Mouse (Mus musculus): Measurements from ENCODE around the gene Gm17617. TPM values are rescaled to one million over a fixed set of nuclear protein-coding genes. Genes with fewer than 3 reads are reported as not detected.

Gm17617 gene
- polyA plus RNA-seq, 1 experiment from 2014 or later, result not detected

- whole genome bisulfite sequencing, result 76% methylated on average over 11 of the region's 11 CpGs
- no peak overlapping the region for H3K9ac ChIP-seq
Observed at GRCm38 (mm10) chr13:55167798-55168197, 34.5 kb upstream of the Gm17617 start.

GRCm38 (mm10) chr13:55166806-55167725 lies 33.7 kb upstream of the Gm17617 start:
- Histone ChIP-seq H3K9me3 (no peaks in the 10 kb centered on the region), H3K4me3 (no peak overlapping the region), H3K9ac (no peak overlapping the region), H3K36me3 (no peaks in the 10 kb centered on the region), H3K4me1 (peaks cover 20% of the 10 kb centered on the region), H3K4me2 (replicated peaks) (no peak overlapping the region), H3K27ac (no peak overlapping the region), H3K27me3 (replicated peaks) (no peaks in the 10 kb centered on the region)
- 91% methylated on average over 32 of the region's 32 CpGs for WGBS
- ATAC-seq (ENCODE audit: low FRiP score, low read depth), result no peak

More at GRCm38 (mm10) chr13:55167798-55168197, 34.5 kb upstream of the Gm17617 start:
- H3K4me1 ChIP-seq, result peaks cover 27% of the 10 kb centered on the region
- H3K9me3 ChIP-seq, result no peaks in the 10 kb centered on the region
- no peaks in the 10 kb centered on the region for H3K27me3 ChIP-seq (replicated peaks)
- ATAC-seq (ENCODE audit: low FRiP score, low read depth), result no peak
- no peak overlapping the region for H3K27ac ChIP-seq
- H3K4me2 ChIP-seq (replicated peaks), result no peak overlapping the region
- H3K36me3 ChIP-seq, result no peaks in the 10 kb centered on the region
- H3K4me3 ChIP-seq, result no peak overlapping the region

GRCm38 (mm10) chr13:55165831-55166339 lies 32.5 kb upstream of the Gm17617 start:
- WGBS, result 92% methylated on average over 16 of the region's 16 CpGs
- no peak overlapping the region for H3K9ac ChIP-seq
- no peaks in the 10 kb centered on the region for H3K27me3 ChIP-seq (replicated peaks)
- no peak overlapping the region for H3K4me3 ChIP-seq
- no peak overlapping the region for H3K27ac ChIP-seq
- ATAC-seq (ENCODE audit: low FRiP score, low read depth), result no peak
- H3K4me2 ChIP-seq (replicated peaks), result no peak overlapping the region
- H3K4me1 ChIP-seq, result peaks cover 10% of the 10 kb centered on the region; the same call in 1 of the 2 replicates
- no peaks in the 10 kb centered on the region for H3K9me3 ChIP-seq
- H3K36me3 ChIP-seq, result no peaks in the 10 kb centered on the region

- Histone ChIP-seq H3K9me3 (no peaks in the 10 kb centered on the region), H3K4me1 (0 out of 2 replicates have a peak, but pooled peaks cover 3% of the 10 kb centered on the region), H3K36me3 (no peaks in the 10 kb centered on the region), H3K27me3 (replicated peaks) (no peaks in the 10 kb centered on the region), H3K4me2 (replicated peaks) (no peak overlapping the region), H3K4me3 (no peak overlapping the region), H3K27ac (no peak overlapping the region), H3K9ac (no peak overlapping the region)
- WGBS, result 63% methylated on average over 5 of the region's 5 CpGs
- ATAC-seq (ENCODE audit: low FRiP score, low read depth), result no peak
Observed at GRCm38 (mm10) chr13:55163553-55163952, 30.2 kb upstream of the Gm17617 start.

GRCm38 (mm10) chr13:55162365-55162764 lies 29.0 kb upstream of the Gm17617 start:
- Histone ChIP-seq H3K4me1 (no peaks in the 10 kb centered on the region), H3K27me3 (replicated peaks) (no peaks in the 10 kb centered on the region), H3K9ac (no peak overlapping the region), H3K4me3 (no peak overlapping the region), H3K4me2 (replicated peaks) (no peak overlapping the region), H3K36me3 (no peaks in the 10 kb centered on the region), H3K27ac (no peak overlapping the region), H3K9me3 (no peaks in the 10 kb centered on the region)
- no peak for ATAC-seq (ENCODE audit: low FRiP score, low read depth)
- 68% methylated on average over 7 of the region's 7 CpGs for WGBS

GRCm38 (mm10) chr13:55153951-55154350 lies 20.6 kb upstream of the Gm17617 start:
- Histone ChIP-seq H3K36me3 (no peaks in the 10 kb centered on the region), H3K4me3 (no peak overlapping the region), H3K9ac (no peak overlapping the region), H3K9me3 (no peaks in the 10 kb centered on the region), H3K4me1 (peaks cover 6% of the 10 kb centered on the region), H3K27me3 (replicated peaks) (peaks cover 18% of the 10 kb centered on the region), H3K27ac (no peak overlapping the region), H3K4me2 (replicated peaks) (no peak overlapping the region)
- 88% methylated on average over 5 of the region's 5 CpGs for WGBS
- no peak for ATAC-seq (ENCODE audit: low FRiP score, low read depth)

- ATAC-seq (ENCODE audit: low FRiP score, low read depth), result peak; percentile 70
- H3K9ac ChIP-seq, result peak within 1 kb of the TSS; percentile 55
- peaks cover 6% of the 10 kb centered on the region for H3K4me1 ChIP-seq
- 1% methylated on average over 68 of the region's 68 CpGs for WGBS
- H3K4me2 ChIP-seq (replicated peaks), result peak within 1 kb of the TSS; percentile 97
- H3K27me3 ChIP-seq (replicated peaks), result peaks cover 18% of the 10 kb centered on the region
- H3K4me3 ChIP-seq, result peak within 1 kb of the TSS; percentile 54
- H3K9me3 ChIP-seq, result no peaks in the 10 kb centered on the region
- H3K36me3 ChIP-seq, result no peaks in the 10 kb centered on the region
- H3K27ac ChIP-seq, result no peak within 1 kb of the TSS
Observed at GRCm38 (mm10) chr13:55152621-55153415, 19.5 kb upstream of the Gm17617 start, which contains the start of gene Fgfr4. Gene Fgfr4 (plus strand): TSS chr13:55152640.

- WGBS, result 86% methylated on average over 2 of the region's 2 CpGs
- no peaks in the 10 kb centered on the region for H3K4me1 ChIP-seq
- H3K9ac ChIP-seq, result no peak overlapping the region
- ATAC-seq (ENCODE audit: low FRiP score, low read depth), result no peak
- H3K27me3 ChIP-seq (replicated peaks), result no peaks in the 10 kb centered on the region
- no peak overlapping the region for H3K27ac ChIP-seq
- no peaks in the 10 kb centered on the region for H3K36me3 ChIP-seq
- no peaks in the 10 kb centered on the region for H3K9me3 ChIP-seq
- no peak overlapping the region for H3K4me3 ChIP-seq
- no peak overlapping the region for H3K4me2 ChIP-seq (replicated peaks)
Observed at GRCm38 (mm10) chr13:55140271-55140670, 6.9 kb upstream of the Gm17617 start.

- H3K27ac ChIP-seq, result no peak overlapping the region
- no peak overlapping the region for H3K4me3 ChIP-seq
- H3K36me3 ChIP-seq, result peaks cover 35% of the 10 kb centered on the region
- WGBS, result 9% methylated on average over 5 of the region's 5 CpGs
- H3K9ac ChIP-seq, result no peak overlapping the region
- no peak overlapping the region for H3K4me2 ChIP-seq (replicated peaks)
- no peaks in the 10 kb centered on the region for H3K4me1 ChIP-seq
- no peaks in the 10 kb centered on the region for H3K9me3 ChIP-seq
- no peaks in the 10 kb centered on the region for H3K27me3 ChIP-seq (replicated peaks)
- no peak for ATAC-seq (ENCODE audit: low FRiP score, low read depth)
Observed at GRCm38 (mm10) chr13:55135382-55135781, 2.0 kb upstream of the Gm17617 start.

GRCm38 (mm10) chr13:55124903-55125302 lies 8.4 kb downstream of the Gm17617 start:
- 95% methylated on average over 6 of the region's 6 CpGs for WGBS
- H3K4me2 ChIP-seq (replicated peaks), result no peak overlapping the region
- peaks cover 53% of the 10 kb centered on the region for H3K36me3 ChIP-seq
- no peaks in the 10 kb centered on the region for H3K4me1 ChIP-seq
- no peak for ATAC-seq (ENCODE audit: low FRiP score, low read depth)
- H3K9me3 ChIP-seq, result no peaks in the 10 kb centered on the region
- H3K4me3 ChIP-seq, result no peak overlapping the region
- no peak overlapping the region for H3K27ac ChIP-seq
- H3K27me3 ChIP-seq (replicated peaks), result no peaks in the 10 kb centered on the region
- no peak overlapping the region for H3K9ac ChIP-seq

- Histone ChIP-seq H3K27me3 (replicated peaks) (no peaks in the 10 kb centered on the region), H3K36me3 (peaks cover 46% of the 10 kb centered on the region), H3K4me3 (no peak overlapping the region), H3K9me3 (no peaks in the 10 kb centered on the region), H3K4me2 (replicated peaks) (no peak overlapping the region), H3K4me1 (no peaks in the 10 kb centered on the region), H3K27ac (no peak overlapping the region), H3K9ac (no peak overlapping the region)
- ATAC-seq (ENCODE audit: low FRiP score, low read depth), result no peak
- WGBS, result 88% methylated on average over 6 of the region's 6 CpGs
Observed at GRCm38 (mm10) chr13:55114375-55114774, 19.0 kb downstream of the Gm17617 start.

- Histone ChIP-seq H3K9ac (no peak overlapping the region), H3K27ac (no peak overlapping the region), H3K9me3 (no peaks in the 10 kb centered on the region), H3K27me3 (replicated peaks) (no peaks in the 10 kb centered on the region), H3K4me3 (no peak overlapping the region), H3K4me1 (peaks cover 6% of the 10 kb centered on the region), H3K36me3 (peaks cover 15% of the 10 kb centered on the region), H3K4me2 (replicated peaks) (no peak overlapping the region)
- 90% methylated on average over 8 of the region's 8 CpGs for WGBS
- ATAC-seq (ENCODE audit: low FRiP score, low read depth), result no peak
Observed at GRCm38 (mm10) chr13:55107694-55108093, 25.7 kb downstream of the Gm17617 start.

All from neural tube, embryonic 12.5 days (tissue).